Mouse (Mus musculus): Measurements from ENCODE around the gene Fbxo31.

GRCm38 (mm10) chr8:121602411-121602810 lies 23.8 kb upstream of the Fbxo31 start:
- TF ChIP-seq CTCF (IDR thresholded peaks at IDR 0.05), result no peak
- TF ChIP-seq EP300 (IDR thresholded peaks at IDR 0.05; ENCODE audit: insufficient read depth, low read depth, low read length), result no peak

Data from heart, adult 2 months (tissue).